Mouse (Mus musculus) MEL (cell line): ENCODE results near the gene Hoxd4.

Experiments
- CTCF ChIP-seq, 3 experiments: IDR thresholded peaks in 2 of 3; conservative IDR thresholded peaks in 1 of 3; 2 replicates each; pipeline ENCODE4 v1.5.1; 2011 to 2012; ENCODE audit warnings: low read length in 3 of 3, low read depth in 2 of 3, mild to moderate bottlenecking in 2 of 3, improper control_type of control experiment in 1 of 3, inconsistent platforms in 1 of 3, mixed read lengths in 1 of 3, moderate library complexity in 1 of 3; ENCODE audit not compliant: control insufficient read depth in 1 of 3, insufficient read depth in 1 of 3, poor library complexity in 1 of 3, severe bottlenecking in 1 of 3
- E2F4 ChIP-seq: IDR thresholded peaks from 2 replicates; pipeline ENCODE4 v1.6.1; 2011; ENCODE audit warnings: low read depth, low read length, improper control_type of control experiment, borderline replicate concordance
- GATA1 ChIP-seq: IDR thresholded peaks from 2 replicates; pipeline ENCODE4 v1.6.1; 2011; ENCODE audit warnings: low read depth, low read length, improper control_type of control experiment
- JUND ChIP-seq: IDR thresholded peaks from 2 replicates; pipeline ENCODE4 v1.6.1; 2011; ENCODE audit warnings: low read depth, mild to moderate bottlenecking, improper control_type of control experiment, low read length
- MAFK ChIP-seq: IDR thresholded peaks from 2 replicates; pipeline ENCODE4 v1.6.1; 2011; ENCODE audit warnings: low read depth, mild to moderate bottlenecking, low read length, improper control_type of control experiment, borderline replicate concordance
- MAX ChIP-seq: IDR thresholded peaks from 2 replicates; pipeline ENCODE4 v1.6.1; 2011; ENCODE audit warnings: low read length, improper control_type of control experiment
- NRF1 ChIP-seq: IDR thresholded peaks from 2 replicates; pipeline ENCODE4 v1.6.1; 2014; ENCODE audit warnings: low read depth, mild to moderate bottlenecking, inconsistent platforms, low read length, improper control_type of control experiment, moderate library complexity; ENCODE audit not compliant: poor library complexity, insufficient read depth, severe bottlenecking
- POLR2A ChIP-seq, 2 experiments: IDR thresholded peaks; 2 replicates each; pipeline ENCODE4 v1.6.1; 2011 to 2012; ENCODE audit warnings: low read length in 2 of 2, mild to moderate bottlenecking in 2 of 2, control low read depth in 1 of 2, improper control_type of control experiment in 1 of 2, low read depth in 1 of 2, moderate library complexity in 1 of 2; ENCODE audit not compliant: control insufficient read depth in 1 of 2, insufficient read depth in 1 of 2, poor library complexity in 1 of 2
- POLR2AphosphoS2 ChIP-seq: IDR thresholded peaks from 2 replicates; pipeline ENCODE4 v1.6.1; 2011; ENCODE audit warnings: low read length, improper control_type of control experiment
- USF2 ChIP-seq, 2 experiments: IDR thresholded peaks; 2 replicates each; pipeline ENCODE4 v1.6.1; 2011 to 2012; ENCODE audit warnings: improper control_type of control experiment in 2 of 2, low read length in 2 of 2, borderline replicate concordance in 1 of 2, inconsistent platforms in 1 of 2, low read depth in 1 of 2, mild to moderate bottlenecking in 1 of 2; ENCODE audit not compliant: insufficient read depth in 1 of 2

DNA sequence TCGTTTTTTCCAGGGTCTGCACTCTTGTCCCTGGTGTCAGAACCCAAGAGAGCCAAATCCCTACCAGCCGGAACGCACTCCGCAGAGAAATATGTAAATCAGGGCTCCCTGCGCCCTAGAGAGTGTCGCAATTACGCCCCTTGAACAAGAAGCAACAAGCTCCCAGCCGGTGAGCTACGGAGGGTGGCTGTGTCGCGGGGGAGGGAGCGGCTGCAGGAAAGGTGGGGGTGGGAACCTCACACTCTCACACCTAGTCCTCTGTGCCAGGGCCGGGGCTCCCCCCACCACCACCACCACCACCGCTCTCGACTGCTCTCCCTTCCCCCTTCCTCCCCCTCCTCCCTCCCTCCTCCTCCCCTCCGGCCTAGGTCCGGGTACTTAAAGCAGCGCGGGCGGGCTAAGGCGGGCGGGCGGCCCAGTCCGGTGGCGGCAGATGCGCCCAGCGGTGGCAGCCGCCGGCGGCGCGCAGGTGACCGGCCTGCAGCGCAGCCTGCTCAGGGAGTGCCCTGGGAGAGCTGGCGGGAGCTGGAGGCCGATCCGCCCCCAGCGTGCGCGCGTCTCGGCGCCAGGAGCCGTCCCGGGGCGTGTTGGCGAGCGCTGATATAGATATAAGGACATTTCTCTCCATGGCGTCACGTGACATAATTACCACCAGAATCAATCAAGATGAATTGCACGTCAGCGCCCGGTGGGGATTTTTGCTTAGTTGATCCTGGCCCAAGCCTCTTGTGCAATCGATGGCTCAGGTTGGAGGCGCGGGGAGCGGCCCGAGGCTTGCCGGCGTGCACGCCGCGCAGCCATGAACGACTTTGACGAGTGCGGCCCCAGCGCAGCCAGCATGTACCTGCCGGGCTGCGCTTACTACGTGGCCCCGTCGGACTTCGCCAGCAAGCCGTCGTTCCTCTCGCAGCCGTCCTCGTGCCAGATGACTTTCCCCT lies 29.9 kb upstream of the Hoxd4 start:
- TF ChIP-seq CTCF (IDR thresholded peaks at IDR 0.05 in 2 of 3, conservative IDR thresholded peaks at IDR 0.05 in 1 of 3; ENCODE audit: control insufficient read depth in 1 of 3, insufficient read depth in 1 of 3, low read depth in 2 of 3, low read length in 3 of 3, poor library complexity in 1 of 3, severe bottlenecking in 1 of 3), result no peak
- TF ChIP-seq MAX, result no peak
- TF ChIP-seq GATA1, result no peak
- TF ChIP-seq MAFK, result no peak
- TF ChIP-seq POLR2AphosphoS2, result no peak
- no peak for TF ChIP-seq POLR2A (IDR thresholded peaks at IDR 0.05; ENCODE audit: control insufficient read depth in 1 of 2, insufficient read depth in 1 of 2, low read depth in 1 of 2, low read length in 2 of 2, poor library complexity in 1 of 2)
- TF ChIP-seq JUND, result no peak
- no peak for TF ChIP-seq NRF1
- TF ChIP-seq USF2 (IDR thresholded peaks at IDR 0.05; ENCODE audit: borderline replicate concordance in 1 of 2, insufficient read depth in 1 of 2, low read depth in 1 of 2, low read length in 2 of 2), result no peak
- TF ChIP-seq E2F4, result no peak
